20 mouse cellular contexts compared by ENCODE assay signal in genomic region chr2:93769875-93770274, GRCm38 (mm10). TPM values are rescaled to one million over a fixed set of nuclear protein-coding genes. Genes with fewer than 3 reads are reported as not detected.
DNase-seq lines count a peak whose midpoint lies in the region; TF ChIP-seq lines count a peak whose summit lies in the region.
"Had no signal": no experiment of that assay in that cellular context is flagged by ENCODE, and none has a peak within 500 bp of the region (broad histone marks: within the 10 kb centered on the region; RNA-seq: fewer than 3 reads in every experiment).

No protein-coding gene starts in this region.

- H3K4me3 ChIP-seq in gastrocnemius, adult 2 months: no peak overlapping the region
- no peak overlapping the region for H3K4me3 ChIP-seq in lung, adult 2 months (replicated peaks; ENCODE audit: extremely low read depth, low read depth, low read length)
- H3K4me3 ChIP-seq: embryonic facial prominence, embryonic 13.5 days; embryonic facial prominence, embryonic 15.5 days; erythroblast, embryonic 14.5 days; forebrain, embryonic 10.5 days; forebrain, embryonic 12.5 days had no signal

- no peak for TF ChIP-seq CTCF in gastrocnemius, adult 2 months (IDR thresholded peaks at IDR 0.05)
- TF ChIP-seq CTCF in lung, adult 2 months (IDR thresholded peaks at IDR 0.05; ENCODE audit: insufficient read depth, low read length): no peak

- 89% methylated on average over 6 of the region's 6 CpGs for WGBS in lung, adult 2 months

- H3K27ac ChIP-seq in gastrocnemius, adult 2 months: peak overlapping the region; percentile 82
- H3K27ac ChIP-seq: embryonic facial prominence, embryonic 13.5 days; forebrain, embryonic 10.5 days; forebrain, embryonic 12.5 days had no signal

- no peaks in the 10 kb centered on the region; the same call in 1 of the 2 replicates for H3K4me1 ChIP-seq in lung, adult 2 months (ENCODE audit: control insufficient read depth, insufficient read depth, low read length)

- no peak for TF ChIP-seq POLR2A in lung, adult 2 months (IDR thresholded peaks at IDR 0.05; ENCODE audit: borderline replicate concordance, extremely low read depth, low read depth, low read length)

- intact Hi-C loops in gastrocnemius, adult 2 months (cut with DNase I): no loop called here

- DNase-seq in adrenal gland, postnatal 10 days: peak; percentile 31
- no peak for DNase-seq in adrenal gland, postnatal 4 days (ENCODE audit: low spot score in 2 of 2)
- DNase-seq in gastrocnemius, adult 2 months: no peak
- no peak for DNase-seq in gastrocnemius, postnatal 25 days
- peak; percentile 16 for DNase-seq in ZHBTc4 (ENCODE audit: low read depth, low spot score)
- peak; percentile 25 for DNase-seq in adrenal gland, postnatal 25 days
- no peak for DNase-seq in lung, adult 2 months
- DNase-seq in urinary bladder, postnatal 14 days (ENCODE audit: low spot score): no peak
- DNase-seq: cerebellum, adult 11 months; cerebellum, adult 18-20 months; cerebellum, adult 8-10 months; cerebellum, adult 9-11 months; cerebellum, postnatal 14 days; cerebellum, postnatal 36 days; embryo, embryonic 11 days had no signal

RNA-seq across cellular contexts. Expression of gene Ext2, which starts 52.5 kb away (rescaled TPM):
- total RNA-seq in adrenal gland, postnatal 10 days (2021): 10 to 100 TPM; 79.1 to 80.4 TPM
- total RNA-seq in adrenal gland, postnatal 4 days (2021): 100 to 1,000 TPM; 108 to 118 TPM
- 10 to 100 TPM; 39.6 to 41.5 TPM for total RNA-seq in gastrocnemius, adult 2 months (2021)
- total RNA-seq in gastrocnemius, postnatal 25 days (2021): 10 to 100 TPM; 30.7 to 34.6 TPM
- 101 and 105 TPM in 2 replicates for total RNA-seq in adrenal gland, postnatal 25 days (2021)
- 58.3 and 59.5 TPM in 2 replicates for polyA plus RNA-seq in lung, adult 2 months (2012; rRNA removed)

Comparison
In these comparisons a context has a peak if more than half of its experiments do, and no peak if none do; other contexts are left out.
1. DNase-seq: peak in adrenal gland, postnatal 10 days (single experiment), ZHBTc4 (single experiment) and adrenal gland, postnatal 25 days (single experiment); none in adrenal gland, postnatal 4 days (0 of 2), gastrocnemius, adult 2 months (single experiment), gastrocnemius, postnatal 25 days (single experiment), lung, adult 2 months (single experiment) and urinary bladder, postnatal 14 days (single experiment).